Mouse (Mus musculus) CH12.LX (cell line): ENCODE data around the gene Phb. TPM values are rescaled to one million over a fixed set of nuclear protein-coding genes. Genes with fewer than 3 reads are reported as not detected.

Experiments used
- DNase-seq: peaks from one replicate; pipeline ENCODE4 v3.0.0-alpha.2; 2013; ENCODE audit errors: extremely low read depth
- H3K27ac ChIP-seq: 2 replicates; pipeline ENCODE4 v1.5.1; 2012; ENCODE audit warnings: low read depth, mild to moderate bottlenecking, control low read depth, moderate library complexity; ENCODE audit not compliant: insufficient read depth
- H3K27me3 ChIP-seq: replicated peaks from 2 replicates; pipeline ENCODE3; 2012; ENCODE audit warnings: inconsistent platforms
- H3K36me3 ChIP-seq, 2 experiments: replicated peaks in 1 of 2; 2 replicates each; pipeline versions ENCODE3 to v1.6.1; 2012; ENCODE audit warnings: inconsistent platforms in 1 of 2, low read length in 1 of 2, mild to moderate bottlenecking in 1 of 2, mixed read lengths in 1 of 2, moderate library complexity in 1 of 2; ENCODE audit not compliant: control insufficient read depth in 1 of 2, insufficient read depth in 1 of 2
- H3K4me1 ChIP-seq, 2 experiments: 2 replicates each; pipeline ENCODE4 v1.6.1; 2012; ENCODE audit warnings: inconsistent platforms in 1 of 2, moderate library complexity in 1 of 2; ENCODE audit not compliant: insufficient read depth in 2 of 2, control insufficient read depth in 1 of 2
- H3K4me2 ChIP-seq: 2 replicates; pipeline ENCODE4 v1.6.1; 2012; ENCODE audit warnings: low read depth, mild to moderate bottlenecking, control low read depth; ENCODE audit not compliant: poor library complexity, insufficient read depth, severe bottlenecking
- H3K4me3 ChIP-seq, 3 experiments: fragments of 150-350 bp in 1 of 3; sonication (generic) in 1 of 3; replicated peaks in 1 of 3; 2 replicates each; pipeline versions ENCODE3 to v1.5.1; 2011 to 2012; ENCODE audit warnings: low read depth in 2 of 3, low read length in 2 of 3, mild to moderate bottlenecking in 2 of 3, moderate library complexity in 2 of 3, control low read depth in 1 of 3, improper control_type of control experiment in 1 of 3, inconsistent platforms in 1 of 3, mixed read lengths in 1 of 3; ENCODE audit not compliant: poor library complexity in 1 of 3
- H3K79me2 ChIP-seq: replicated peaks from 2 replicates; pipeline ENCODE4 v1.6.1; 2012; ENCODE audit warnings: mild to moderate bottlenecking, moderate library complexity; ENCODE audit not compliant: control insufficient read depth, poor library complexity, insufficient read depth, severe bottlenecking; ENCODE audit errors: extremely low read depth
- H3K9ac ChIP-seq: 2 replicates; pipeline ENCODE4 v1.6.1; 2012; ENCODE audit warnings: low read depth, mild to moderate bottlenecking, control low read depth, moderate library complexity; ENCODE audit not compliant: insufficient read depth
- H3K9me3 ChIP-seq: replicated peaks from 2 replicates; pipeline ENCODE3; 2012; ENCODE audit warnings: low read length, inconsistent platforms, mixed read lengths
- E2F4 ChIP-seq: IDR thresholded peaks from 2 replicates; pipeline ENCODE4 v1.6.1; 2011; ENCODE audit warnings: low read depth, low read length, improper control_type of control experiment; ENCODE audit not compliant: insufficient replicate concordance
- HCFC1 ChIP-seq: IDR thresholded peaks from 2 replicates; pipeline ENCODE4 v1.6.1; 2012; ENCODE audit warnings: low read depth, mild to moderate bottlenecking, inconsistent platforms, low read length, improper control_type of control experiment
- IRF4 ChIP-seq: IDR thresholded peaks from 2 replicates; pipeline ENCODE4 v1.6.1; 2014; ENCODE audit warnings: low read depth, mild to moderate bottlenecking, inconsistent platforms, low read length, improper control_type of control experiment
- JUN ChIP-seq: IDR thresholded peaks from 2 replicates; pipeline ENCODE4 v1.6.1; 2011; ENCODE audit warnings: low read depth, mild to moderate bottlenecking, low read length, improper control_type of control experiment, moderate library complexity; ENCODE audit not compliant: insufficient read depth
- MEF2A ChIP-seq: IDR thresholded peaks from 2 replicates; pipeline ENCODE4 v1.6.1; 2014; ENCODE audit warnings: low read depth, mild to moderate bottlenecking, inconsistent platforms, low read length, improper control_type of control experiment, borderline replicate concordance
- NRF1 ChIP-seq: IDR thresholded peaks from 2 replicates; pipeline ENCODE4 v1.6.1; 2014; ENCODE audit warnings: low read depth, mild to moderate bottlenecking, inconsistent platforms, low read length, improper control_type of control experiment, moderate library complexity
- RCOR1 ChIP-seq: conservative IDR thresholded peaks from 2 replicates; pipeline ENCODE4 v1.6.1; 2012; ENCODE audit warnings: low read depth, mild to moderate bottlenecking, inconsistent platforms, low read length, improper control_type of control experiment
- ZC3H11A ChIP-seq: IDR thresholded peaks from 2 replicates; pipeline ENCODE4 v1.6.1; 2012; ENCODE audit warnings: low read depth, mild to moderate bottlenecking, inconsistent platforms, low read length, improper control_type of control experiment
- dilution Hi-C: fragments of 300-500 bp; cut with MboI; formaldehyde crosslinking; loops from 2 replicates; pipeline ENCODE4 v1.14.3; 2020; ENCODE audit warnings: low sequenced_read_pairs; ENCODE audit not compliant: extremely low pct_unique_long_range_greater_than_20kb, extremely low pct_ligation_motif_present
- in situ Hi-C: fragments of 300-500 bp; cut with MboI; formaldehyde crosslinking; loops from 3 replicates; pipeline ENCODE4 v1.14.3; 2019; ENCODE audit warnings: low sequenced_read_pairs, low pct_ligation_motif_present, low pct_unique_long_range_greater_than_20kb, mixed read lengths
- polyA plus RNA-seq: library from polyadenylated mRNA; unstranded; fragments of >175 nt; gene quantifications from 2 replicates; pipeline ENCODE4 v1.2.1, GENCODE M21; 2012; ENCODE audit warnings: low read depth; ENCODE audit not compliant: insufficient read length
- total RNA-seq, 2 experiments: library from RNA; depleted of rRNA; stranded (reverse); fragments of 300-350 nt in 1 of 2; fragments of >200 nt in 1 of 2; gene quantifications; 2 replicates each; pipeline ENCODE4 v1.2.3; 2012 to 2014

Gene Phb
- total and polyA plus RNA-seq, 3 experiments: 405 to 699 (median 512) TPM

DNA sequence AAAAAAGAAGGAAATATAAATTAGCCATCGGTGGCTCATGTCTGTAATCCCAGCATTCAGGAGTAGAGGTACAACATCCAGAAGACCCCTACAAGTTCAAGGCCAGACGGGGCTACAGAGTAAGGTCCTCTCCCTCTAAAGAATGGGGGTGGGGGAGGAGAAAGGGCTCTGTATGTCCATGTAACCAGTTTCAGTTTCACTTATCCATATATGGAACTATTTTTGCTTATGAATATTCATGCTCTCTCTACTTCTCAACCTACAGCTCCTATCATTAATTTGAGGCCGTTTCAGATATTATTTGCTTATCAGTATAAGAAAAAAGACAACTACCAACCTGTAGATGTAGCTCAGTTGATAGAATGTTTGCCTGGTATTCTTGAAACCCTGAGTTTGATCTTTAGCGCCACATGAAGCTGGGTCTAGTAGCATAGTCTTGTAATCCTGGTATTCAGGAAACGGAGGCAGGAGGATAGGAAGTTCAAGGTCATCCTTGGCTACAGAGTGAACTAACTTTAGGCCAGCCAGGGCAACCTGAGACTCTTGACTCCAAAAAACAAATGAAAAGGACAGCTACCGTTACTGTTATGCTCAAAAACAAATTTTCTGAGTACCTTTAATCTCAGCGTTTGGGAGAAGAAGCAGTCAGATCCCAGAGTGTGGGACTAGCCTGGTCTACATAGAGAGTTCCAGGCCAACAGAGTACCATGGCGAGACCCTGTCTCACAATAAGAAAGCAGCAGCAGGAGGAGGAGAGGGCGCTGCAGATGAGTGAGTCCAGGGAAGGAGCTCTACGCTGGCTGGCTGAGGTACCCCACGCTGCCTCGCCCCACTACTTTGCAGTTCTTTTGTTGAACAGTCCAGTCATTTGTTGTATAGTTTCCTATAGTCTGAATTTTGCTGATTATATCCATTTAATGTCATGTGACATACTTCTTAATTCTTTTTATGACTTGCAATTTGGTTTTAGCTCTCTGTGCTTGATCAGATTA, 62.5 kb downstream of the Phb start:
- Histone ChIP-seq H3K9ac (no peak overlapping the region; the same call in 1 of the 2 replicates), H3K79me2 (peaks cover 8% of the 10 kb centered on the region), H3K4me1 (peaks cover under 1 to 30% of the 10 kb centered on the region in 2 experiments; a peak in 3 of 4 replicates), H3K4me3 (no peak overlapping the region), H3K9me3 (no peaks in the 10 kb centered on the region), H3K4me2 (no peak overlapping the region), H3K27me3 (no peaks in the 10 kb centered on the region), H3K27ac (no peak overlapping the region), H3K36me3 (peaks cover 0 to 10% of the 10 kb centered on the region in 2 experiments)
- peak; percentile 29 for DNase-seq
- dilution Hi-C loops (no loop called here), in situ Hi-C loops (no loop called here)
- TF ChIP-seq IRF4 (peak; percentile 61; the same call in 1 of the 2 replicates), MEF2A (no peak), HCFC1 (no peak), RCOR1 (no peak), E2F4 (no peak), JUN (no peak), NRF1 (no peak), ZC3H11A (no peak)

Other genes starting within 250 kb of the Phb start
- gene Nxph3, start 152.4 kb upstream of the Phb start, total RNA-seq (2012; rRNA removed): 0.17 TPM in 1 of 2 replicates, not detected in the other
- not detected in 2 replicates for gene Nxph3, start 152.4 kb upstream of the Phb start, total RNA-seq (2014; rRNA removed)
- gene Nxph3, start 152.4 kb upstream of the Phb start, polyA plus RNA-seq: not detected in 2 replicates
- gene Ngfr, start 79.2 kb upstream of the Phb start, total RNA-seq (2012; rRNA removed): not detected in 2 replicates
- not detected in 2 replicates for gene Ngfr, start 79.2 kb upstream of the Phb start, total RNA-seq (2014; rRNA removed)
- not detected in 2 replicates for gene Ngfr, start 79.2 kb upstream of the Phb start, polyA plus RNA-seq
- gene Zfp652, start 45.7 kb downstream of the Phb start, total RNA-seq (2012; rRNA removed): 6.2 and 6.3 TPM in 2 replicates
- gene Zfp652, start 45.7 kb downstream of the Phb start, total RNA-seq (2014; rRNA removed): 3.0 and 3.5 TPM in 2 replicates
- 9.4 and 9.8 TPM in 2 replicates for gene Zfp652, start 45.7 kb downstream of the Phb start, polyA plus RNA-seq
- gene B130006D01Rik, start 56.6 kb downstream of the Phb start, total RNA-seq (2012; rRNA removed): 0.38 TPM in 2 replicates
- 0.15 and 0.23 TPM in 2 replicates for gene B130006D01Rik, start 56.6 kb downstream of the Phb start, total RNA-seq (2014; rRNA removed)
- gene B130006D01Rik, start 56.6 kb downstream of the Phb start, polyA plus RNA-seq: 0.10 TPM in 1 of 2 replicates, not detected in the other
- 0.46 and 1.3 TPM in 2 replicates for gene Phospho1, start 157.5 kb downstream of the Phb start, total RNA-seq (2012; rRNA removed)
- gene Phospho1, start 157.5 kb downstream of the Phb start, total RNA-seq (2014; rRNA removed): not detected in 2 replicates
- 0.97 and 6.0 TPM in 2 replicates for gene Phospho1, start 157.5 kb downstream of the Phb start, polyA plus RNA-seq
- 133 and 143 TPM in 2 replicates for gene Gngt2, start 170.3 kb downstream of the Phb start, total RNA-seq (2012; rRNA removed)
- 157 and 162 TPM in 2 replicates for gene Gngt2, start 170.3 kb downstream of the Phb start, total RNA-seq (2014; rRNA removed)
- gene Gngt2, start 170.3 kb downstream of the Phb start, polyA plus RNA-seq: 136 and 140 TPM in 2 replicates
- gene Abi3, start 175.5 kb downstream of the Phb start, total RNA-seq (2012; rRNA removed): 31.4 and 33.5 TPM in 2 replicates
- 24.4 and 25.9 TPM in 2 replicates for gene Abi3, start 175.5 kb downstream of the Phb start, total RNA-seq (2014; rRNA removed)
- 54.9 and 74.5 TPM in 2 replicates for gene Abi3, start 175.5 kb downstream of the Phb start, polyA plus RNA-seq
- gene B4galnt2, start 247.9 kb downstream of the Phb start, total RNA-seq (2012; rRNA removed): 0.25 and 0.34 TPM in 2 replicates
- gene B4galnt2, start 247.9 kb downstream of the Phb start, total RNA-seq (2014; rRNA removed): 0.42 and 0.53 TPM in 2 replicates
- gene B4galnt2, start 247.9 kb downstream of the Phb start, polyA plus RNA-seq: 1.9 and 2.0 TPM in 2 replicates